Mouse (Mus musculus): ENCODE measurements around the gene Sez6l. TPM values are rescaled to one million over a fixed set of nuclear protein-coding genes. Genes with fewer than 3 reads are reported as not detected.

The Sez6l gene
- 2.2 and 2.3 TPM in 2 replicates for polyA plus RNA-seq (2015; fragmentation: Nextera tagmentation; extraction: Ambion mirVana)

DNA sequence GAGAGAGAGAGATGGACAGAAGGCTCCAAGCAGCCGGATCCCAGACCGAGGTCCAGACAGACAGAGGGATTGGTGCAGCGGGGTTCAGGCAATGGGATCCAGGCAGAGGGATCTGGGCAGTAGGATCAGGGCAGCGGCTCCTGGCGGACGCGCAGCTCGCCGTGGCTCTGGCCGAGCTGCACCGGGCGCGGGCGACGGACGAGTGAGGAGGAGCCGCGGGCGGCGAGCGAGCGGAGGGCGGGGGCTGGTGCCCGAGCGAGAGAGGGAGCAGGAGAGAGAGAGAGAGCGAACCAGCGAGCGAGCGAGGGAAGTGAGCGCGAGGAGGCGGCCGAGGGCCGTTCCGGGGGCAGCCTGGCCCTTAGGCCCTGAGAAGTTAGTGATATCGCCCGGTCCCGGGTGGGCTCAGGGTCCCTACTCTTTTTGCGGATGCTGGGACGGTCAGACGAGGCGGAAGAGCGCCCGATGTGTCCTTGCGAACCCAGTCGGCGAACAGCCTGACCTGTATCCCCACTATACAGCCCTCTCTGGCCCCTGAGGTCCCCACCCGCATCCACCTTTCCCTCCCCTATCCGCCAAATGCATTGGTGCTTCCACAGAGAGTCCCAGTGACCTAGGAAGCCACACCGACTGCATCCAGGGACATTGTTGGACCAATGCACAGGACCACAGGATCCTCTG, at the start of gene Sez6l:
Sez6l (minus strand) TSS at position 193 of the 678 bp plus-strand sequence.
- no peaks in the 10 kb centered on the region for H3K36me3 ChIP-seq (ENCODE audit: control insufficient read depth, insufficient read depth, low read length)
- H3K27me3 ChIP-seq (ENCODE audit: control insufficient read depth, insufficient read depth, low read length) = peaks cover 43% of the 10 kb centered on the region
- no peaks in the 10 kb centered on the region for H3K9me3 ChIP-seq (replicated peaks; ENCODE audit: control insufficient read depth, low read length)
- no peak within 1 kb of the TSS for H3K27ac ChIP-seq (ENCODE audit: low read length)
- peak within 1 kb of the TSS; percentile 58 for H3K4me2 ChIP-seq (ENCODE audit: low read depth, low read length)
- peak; percentile 42; the same call in 1 of the 2 replicates for ATAC-seq (ENCODE audit: insufficient read depth, low FRiP score)
- under 1% methylated on average over 48 of the region's 50 CpGs for WGBS
- peak within 1 kb of the TSS; percentile 40 for H3K4me3 ChIP-seq (replicated peaks; ENCODE audit: low read length)
- 0 out of 2 replicates have a peak, but pooled peaks cover 6% of the 10 kb centered on the region for H3K4me1 ChIP-seq (ENCODE audit: control insufficient read depth, insufficient read depth, low read length)
- peak within 1 kb of the TSS; percentile 51 for H3K9ac ChIP-seq (ENCODE audit: low read length)

DNA sequence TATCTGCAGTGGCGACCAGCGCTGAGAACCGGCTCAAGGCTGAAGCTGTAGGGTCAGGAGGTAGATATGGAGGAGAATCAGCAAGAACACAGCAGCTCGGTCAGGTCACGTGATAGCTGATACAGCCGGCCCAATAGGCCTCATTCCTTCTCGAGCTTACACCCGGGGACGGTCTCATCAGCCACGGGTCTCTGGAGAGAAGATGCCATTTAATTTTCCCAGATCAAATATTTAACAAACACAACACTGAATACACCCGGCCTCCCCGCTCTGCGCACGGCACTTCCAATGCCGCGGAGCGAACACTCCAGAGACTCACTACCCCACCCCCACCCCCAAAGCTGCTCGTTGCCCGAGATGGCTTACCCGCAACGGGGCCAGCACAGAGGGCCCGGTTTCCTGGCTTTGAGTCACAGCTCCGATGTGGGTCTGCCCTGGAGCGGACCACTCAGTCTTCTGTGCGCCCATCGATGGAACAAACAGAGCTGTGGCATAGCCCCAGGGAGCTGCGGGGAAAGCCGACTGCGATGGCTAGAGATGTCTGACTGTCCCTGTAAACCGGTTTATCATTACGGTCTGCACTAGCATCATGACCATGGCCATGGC, 48.7 kb upstream of the Sez6l start:
- peak overlapping the region; percentile 11; the same call in 1 of the 2 replicates for H3K9ac ChIP-seq (ENCODE audit: low read length)
- H3K4me1 ChIP-seq (ENCODE audit: control insufficient read depth, insufficient read depth, low read length) = no peaks in the 10 kb centered on the region
- H3K36me3 ChIP-seq (ENCODE audit: control insufficient read depth, insufficient read depth, low read length) = no peaks in the 10 kb centered on the region
- H3K9me3 ChIP-seq (replicated peaks; ENCODE audit: control insufficient read depth, low read length) = no peaks in the 10 kb centered on the region
- H3K4me2 ChIP-seq (ENCODE audit: low read depth, low read length) = peak overlapping the region; percentile 7; the same call in 1 of the 2 replicates
- no peak for ATAC-seq (ENCODE audit: insufficient read depth, low FRiP score)
- H3K27me3 ChIP-seq (ENCODE audit: control insufficient read depth, insufficient read depth, low read length) = no peaks in the 10 kb centered on the region; the same call in 1 of the 2 replicates
- H3K4me3 ChIP-seq (replicated peaks; ENCODE audit: low read length) = no peak overlapping the region
- no peak overlapping the region for H3K27ac ChIP-seq (ENCODE audit: low read length)
- 29% methylated on average over 31 of the region's 31 CpGs for WGBS

DNA sequence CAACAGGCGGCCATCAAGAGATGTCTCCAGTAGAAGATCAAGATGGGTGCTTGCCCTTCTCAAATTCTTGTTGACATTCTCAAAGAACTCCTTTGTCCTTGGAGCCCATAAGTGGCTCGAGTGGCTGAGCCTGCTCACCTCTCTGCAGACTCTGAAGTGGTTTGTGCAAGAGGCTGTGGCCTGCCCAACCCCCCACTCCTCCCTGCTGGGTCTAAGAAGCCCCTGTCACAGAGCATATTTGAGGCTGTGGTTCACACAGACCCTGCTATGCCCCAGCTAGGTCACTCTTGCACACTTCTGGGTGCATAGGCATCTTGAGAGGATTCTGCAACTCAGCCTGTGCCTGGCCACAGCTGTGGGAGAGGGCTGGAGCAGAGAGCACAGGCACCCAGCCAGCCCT, 46.0 kb upstream of the Sez6l start:
- H3K27me3 ChIP-seq (ENCODE audit: control insufficient read depth, insufficient read depth, low read length) = no peaks in the 10 kb centered on the region; the same call in 1 of the 2 replicates
- no peaks in the 10 kb centered on the region for H3K9me3 ChIP-seq (replicated peaks; ENCODE audit: control insufficient read depth, low read length)
- no peaks in the 10 kb centered on the region for H3K4me1 ChIP-seq (ENCODE audit: control insufficient read depth, insufficient read depth, low read length)
- H3K36me3 ChIP-seq (ENCODE audit: control insufficient read depth, insufficient read depth, low read length) = no peaks in the 10 kb centered on the region
- ATAC-seq (ENCODE audit: insufficient read depth, low FRiP score) = no peak
- H3K4me2 ChIP-seq (ENCODE audit: low read depth, low read length) = no peak overlapping the region
- no peak overlapping the region for H3K27ac ChIP-seq (ENCODE audit: low read length)
- H3K4me3 ChIP-seq (replicated peaks; ENCODE audit: low read length) = no peak overlapping the region
- H3K9ac ChIP-seq (ENCODE audit: low read length) = no peak overlapping the region
- WGBS = 36% methylated on average over 2 of the region's 2 CpGs

DNA sequence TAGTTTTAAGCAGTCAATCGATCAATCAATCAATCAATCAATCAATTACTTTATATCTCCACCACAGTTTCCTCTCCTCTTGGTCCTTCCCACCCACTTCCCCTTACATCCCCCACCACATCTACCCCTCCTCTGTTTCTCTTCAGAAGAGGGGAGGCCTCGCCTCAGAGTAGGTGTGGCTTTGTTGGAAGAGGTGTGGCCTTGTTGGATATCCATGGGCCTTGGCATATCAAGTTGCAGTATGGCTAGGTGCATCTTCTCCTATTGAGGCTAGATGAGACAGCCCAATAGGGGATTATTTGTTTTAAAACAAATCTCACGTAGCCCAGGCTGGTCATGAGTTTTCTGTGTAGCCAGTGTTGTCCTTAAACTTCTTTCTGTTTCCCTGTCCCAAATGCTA, 43.3 kb upstream of the Sez6l start:
- H3K36me3 ChIP-seq (ENCODE audit: control insufficient read depth, insufficient read depth, low read length) = no peaks in the 10 kb centered on the region
- no peak overlapping the region for H3K4me3 ChIP-seq (replicated peaks; ENCODE audit: low read length)
- H3K27ac ChIP-seq (ENCODE audit: low read length) = no peak overlapping the region
- H3K4me2 ChIP-seq (ENCODE audit: low read depth, low read length) = no peak overlapping the region
- no peaks in the 10 kb centered on the region for H3K4me1 ChIP-seq (ENCODE audit: control insufficient read depth, insufficient read depth, low read length)
- no peak overlapping the region for H3K9ac ChIP-seq (ENCODE audit: low read length)
- no peaks in the 10 kb centered on the region; the same call in 1 of the 2 replicates for H3K27me3 ChIP-seq (ENCODE audit: control insufficient read depth, insufficient read depth, low read length)
- no peak for ATAC-seq (ENCODE audit: insufficient read depth, low FRiP score)
- WGBS = 53% methylated on average over 3 of the region's 3 CpGs
- H3K9me3 ChIP-seq (replicated peaks; ENCODE audit: control insufficient read depth, low read length) = no peaks in the 10 kb centered on the region

DNA sequence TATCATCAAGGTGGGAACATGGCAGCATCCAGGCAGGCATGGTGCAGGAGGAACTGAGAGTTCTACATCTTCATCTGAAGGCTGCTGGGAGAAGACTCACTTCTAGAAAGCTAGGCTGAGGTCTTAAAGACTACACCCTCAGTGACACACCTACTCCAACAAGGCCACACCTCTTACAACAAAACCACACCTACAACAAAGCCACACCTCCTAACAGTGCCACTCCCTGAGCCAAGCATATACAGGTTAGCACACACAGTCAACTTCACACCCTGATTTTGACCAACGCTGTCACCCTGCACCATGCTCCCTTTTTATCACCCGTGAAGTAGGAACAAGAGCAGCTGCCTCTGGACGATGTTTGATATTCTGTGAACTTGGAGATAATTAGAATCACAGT, 42.4 kb upstream of the Sez6l start:
- Histone ChIP-seq H3K4me1 (ENCODE audit: control insufficient read depth, insufficient read depth, low read length) (no peaks in the 10 kb centered on the region), H3K36me3 (ENCODE audit: control insufficient read depth, insufficient read depth, low read length) (no peaks in the 10 kb centered on the region), H3K9ac (ENCODE audit: low read length) (no peak overlapping the region), H3K4me3 (replicated peaks; ENCODE audit: low read length) (no peak overlapping the region), H3K27me3 (ENCODE audit: control insufficient read depth, insufficient read depth, low read length) (no peaks in the 10 kb centered on the region; the same call in 1 of the 2 replicates), H3K9me3 (replicated peaks; ENCODE audit: control insufficient read depth, low read length) (no peaks in the 10 kb centered on the region), H3K4me2 (ENCODE audit: low read depth, low read length) (no peak overlapping the region), H3K27ac (ENCODE audit: low read length) (no peak overlapping the region)
- no peak for ATAC-seq (ENCODE audit: insufficient read depth, low FRiP score)
- WGBS = 56% methylated on average over 3 of the region's 3 CpGs

DNA sequence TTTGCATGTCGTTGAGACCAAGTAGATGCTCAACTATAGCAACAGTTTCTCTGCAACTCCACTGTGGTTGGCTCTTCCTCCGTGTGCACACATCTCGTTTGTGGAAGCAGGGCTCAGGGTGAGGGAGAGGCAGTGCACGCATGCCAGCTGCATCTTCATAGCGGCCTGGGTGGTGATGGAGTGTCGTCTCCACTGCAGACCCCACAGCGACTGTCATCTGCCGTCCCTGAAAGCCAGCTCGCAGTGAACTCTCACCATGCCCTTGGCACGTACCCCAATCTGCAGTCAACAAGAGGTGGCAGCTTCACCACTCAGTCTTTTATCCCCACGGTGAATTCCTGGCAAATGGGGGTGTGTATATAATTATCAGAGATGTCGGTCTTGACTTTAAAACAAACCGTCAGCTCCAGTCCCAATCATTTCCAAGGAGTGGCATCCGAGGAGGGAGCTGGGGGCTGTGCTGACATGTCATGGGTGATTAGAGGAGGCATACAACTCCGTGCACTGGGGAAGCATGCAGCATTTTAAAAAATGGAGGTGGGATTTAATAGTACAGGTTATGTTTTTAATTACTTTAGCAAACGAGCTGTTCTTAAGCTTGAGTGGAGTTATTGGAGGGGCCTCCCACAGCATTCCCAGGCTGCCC, 40.7 kb upstream of the Sez6l start:
- Histone ChIP-seq H3K4me2 (ENCODE audit: low read depth, low read length) (no peak overlapping the region), H3K4me3 (replicated peaks; ENCODE audit: low read length) (no peak overlapping the region), H3K9me3 (replicated peaks; ENCODE audit: control insufficient read depth, low read length) (no peaks in the 10 kb centered on the region), H3K36me3 (ENCODE audit: control insufficient read depth, insufficient read depth, low read length) (no peaks in the 10 kb centered on the region), H3K4me1 (ENCODE audit: control insufficient read depth, insufficient read depth, low read length) (no peaks in the 10 kb centered on the region), H3K9ac (ENCODE audit: low read length) (no peak overlapping the region), H3K27ac (ENCODE audit: low read length) (no peak overlapping the region), H3K27me3 (ENCODE audit: control insufficient read depth, insufficient read depth, low read length) (no peaks in the 10 kb centered on the region; the same call in 1 of the 2 replicates)
- WGBS = 65% methylated on average over 16 of the region's 16 CpGs
- ATAC-seq (ENCODE audit: insufficient read depth, low FRiP score) = no peak

DNA sequence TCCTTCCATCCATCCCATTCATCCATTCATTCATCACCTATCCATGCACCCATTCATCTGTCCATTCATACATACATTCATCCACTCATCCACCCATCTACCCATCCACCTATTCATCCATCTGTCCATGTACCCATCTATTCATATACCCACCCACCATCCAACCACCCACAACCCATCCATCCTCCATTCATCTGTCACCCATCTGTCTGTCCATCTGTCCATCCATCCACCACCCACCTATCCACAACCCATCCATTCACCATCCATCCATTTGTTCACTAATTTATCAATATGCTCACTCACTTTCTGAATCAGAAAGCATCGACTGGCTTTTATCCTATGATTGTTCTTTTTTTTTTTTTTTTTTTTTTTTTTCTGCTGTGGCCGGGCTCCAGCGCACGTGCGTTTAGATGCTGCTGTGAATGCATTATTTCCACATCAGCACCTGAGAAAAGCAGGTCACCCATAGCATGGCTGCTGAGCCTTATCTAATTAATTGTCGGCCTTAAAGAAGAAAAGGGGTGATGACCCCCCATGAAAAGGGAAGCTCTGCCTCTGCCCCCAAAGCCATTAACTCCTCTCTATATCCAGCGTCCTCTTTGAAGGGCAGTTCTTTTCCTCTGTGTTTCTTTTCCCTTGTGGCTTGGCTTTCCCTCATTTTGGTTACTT, 39.1 kb upstream of the Sez6l start:
- Histone ChIP-seq H3K9me3 (replicated peaks; ENCODE audit: control insufficient read depth, low read length) (no peaks in the 10 kb centered on the region), H3K27me3 (ENCODE audit: control insufficient read depth, insufficient read depth, low read length) (no peaks in the 10 kb centered on the region), H3K4me2 (ENCODE audit: low read depth, low read length) (no peak overlapping the region), H3K4me1 (ENCODE audit: control insufficient read depth, insufficient read depth, low read length) (no peaks in the 10 kb centered on the region), H3K27ac (ENCODE audit: low read length) (no peak overlapping the region), H3K36me3 (ENCODE audit: control insufficient read depth, insufficient read depth, low read length) (no peaks in the 10 kb centered on the region), H3K9ac (ENCODE audit: low read length) (no peak overlapping the region), H3K4me3 (replicated peaks; ENCODE audit: low read length) (no peak overlapping the region)
- no peak for ATAC-seq (ENCODE audit: insufficient read depth, low FRiP score)
- 80% methylated on average over 7 of the region's 7 CpGs for WGBS

DNA sequence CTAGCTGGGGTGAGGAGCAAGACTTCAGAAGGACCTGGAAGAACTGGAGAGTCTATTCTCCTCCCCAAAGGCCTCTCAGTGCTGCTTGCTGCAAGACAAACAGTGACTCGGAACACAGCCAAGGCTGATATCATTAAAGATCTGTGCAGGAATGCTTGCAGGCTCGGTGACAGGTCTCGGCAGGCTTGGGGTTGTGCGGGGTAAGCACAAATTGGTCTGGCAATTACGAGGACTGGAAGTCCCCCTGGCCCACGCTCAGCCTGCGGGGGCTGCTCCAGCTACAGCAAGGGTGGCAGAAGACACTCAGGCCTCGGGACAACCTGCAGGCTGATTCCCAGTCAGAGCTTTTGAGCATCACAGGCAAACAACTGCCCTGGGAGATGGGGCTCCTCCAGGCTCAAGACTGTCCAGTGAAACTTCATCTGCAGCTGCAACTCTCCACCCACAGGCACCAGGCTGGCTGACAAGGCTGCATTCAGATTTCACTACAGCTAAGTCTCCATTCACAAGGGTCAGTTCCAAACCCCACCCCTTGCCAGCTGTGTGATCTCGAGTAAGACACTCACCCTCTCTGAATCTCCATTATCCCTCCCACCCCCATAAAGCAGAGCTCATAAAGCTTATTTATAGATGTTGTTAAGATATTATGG, 31.0 kb upstream of the Sez6l start:
- Histone ChIP-seq H3K9me3 (replicated peaks; ENCODE audit: control insufficient read depth, low read length) (no peaks in the 10 kb centered on the region), H3K4me3 (replicated peaks; ENCODE audit: low read length) (no peak overlapping the region), H3K9ac (ENCODE audit: low read length) (peak overlapping the region; percentile 26; the same call in 1 of the 2 replicates), H3K4me2 (ENCODE audit: low read depth, low read length) (no peak overlapping the region), H3K27me3 (ENCODE audit: control insufficient read depth, insufficient read depth, low read length) (no peaks in the 10 kb centered on the region), H3K36me3 (ENCODE audit: control insufficient read depth, insufficient read depth, low read length) (no peaks in the 10 kb centered on the region), H3K4me1 (ENCODE audit: control insufficient read depth, insufficient read depth, low read length) (peaks cover 17% of the 10 kb centered on the region), H3K27ac (ENCODE audit: low read length) (peak overlapping the region; percentile 25; the same call in 1 of the 2 replicates)
- WGBS = 12% methylated on average over 9 of the region's 9 CpGs
- ATAC-seq (ENCODE audit: insufficient read depth, low FRiP score) = no peak
